Mouse (Mus musculus) kidney, adult 9 months (tissue): Measurements from ENCODE around the gene 4931423N10Rik.

Source experiments
- DNase-seq: peaks from one replicate; pipeline ENCODE4 v3.0.0; 2022

Gene 4931423N10Rik

GRCm38 (mm10) chr2:23207070-23207526 is at the start of gene 4931423N10Rik:
Gene 4931423N10Rik (plus strand): TSS chr2:23207476.
- no peak for DNase-seq

GRCm38 (mm10) chr2:23172305-23172704 is 35.0 kb upstream of the 4931423N10Rik start:
- no peak for DNase-seq

- no peak for DNase-seq
Observed at GRCm38 (mm10) chr2:23194366-23194765, 12.9 kb upstream of the 4931423N10Rik start.

- no peak for DNase-seq
Observed at GRCm38 (mm10) chr2:23201034-23201433, 6.2 kb upstream of the 4931423N10Rik start.

GRCm38 (mm10) chr2:23202900-23203670 is 4.2 kb upstream of the 4931423N10Rik start:
- no peak for DNase-seq

- no peak for DNase-seq
Observed at GRCm38 (mm10) chr2:23213661-23214060, 6.4 kb downstream of the 4931423N10Rik start.

GRCm38 (mm10) chr2:23225199-23225598 is 17.9 kb downstream of the 4931423N10Rik start:
- DNase-seq: no peak

- no peak for DNase-seq
Observed at GRCm38 (mm10) chr2:23228463-23228862, 21.2 kb downstream of the 4931423N10Rik start.

GRCm38 (mm10) chr2:23234065-23234773 is 26.9 kb downstream of the 4931423N10Rik start:
- no peak for DNase-seq

- DNase-seq: peak; percentile 2
Observed at GRCm38 (mm10) chr2:23290991-23291390, 83.7 kb downstream of the 4931423N10Rik start.

GRCm38 (mm10) chr2:23314869-23315268 is 107.6 kb downstream of the 4931423N10Rik start:
- peak; percentile 15 for DNase-seq
